Mouse (Mus musculus): Measurements from ENCODE around the gene Dynlrb1.

GRCm38 (mm10) chr2:155248718-155249117 lies 12.4 kb downstream of the Dynlrb1 start:
- TF ChIP-seq CTCF (IDR thresholded peaks at IDR 0.05; ENCODE audit: extremely low read depth, insufficient read depth, low read length), result no peak
- no peak for TF ChIP-seq POLR2A (IDR thresholded peaks at IDR 0.05; ENCODE audit: extremely low read depth, insufficient read depth, low read length)

Measured in cortical plate, adult 2 months (tissue).